Mouse (Mus musculus) c-Kit-positive CD71-positive TER-119-positive erythroid progenitor cells, embryonic 14.5 days (primary cell): ENCODE results near the gene Tcp10a.
"Not testable (repeated sequence)": the region's sequence is repeated elsewhere in the genome, so short reads cannot be mapped to it uniquely, and the experiment has no call there.

ENCODE experiments used
- DNase-seq: peaks from one replicate; pipeline ENCODE4 v3.0.0-alpha.2; 2013; ENCODE audit warnings: low spot score

Gene Tcp10a

DNA sequence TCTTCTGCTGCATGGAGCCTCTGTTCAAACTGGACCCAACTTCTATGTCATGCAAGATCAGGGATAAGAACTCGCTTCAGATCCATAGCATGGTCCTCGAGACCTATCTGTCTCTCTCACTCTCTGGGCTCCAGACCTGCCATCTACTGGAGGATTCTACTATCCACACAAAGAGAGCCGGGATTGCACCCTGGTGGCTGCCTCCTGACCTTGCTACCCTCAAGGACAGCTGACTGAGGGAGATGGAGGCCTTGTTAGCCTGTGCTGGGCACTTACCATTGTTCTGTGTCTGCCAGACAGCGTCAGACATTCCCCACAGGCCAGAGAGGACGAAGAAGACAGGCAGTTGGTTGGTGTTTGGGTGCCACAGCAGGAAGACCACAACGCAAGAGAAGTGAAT, 45.0 kb downstream of the Tcp10a start:
- DNase-seq = not testable (repeated sequence)

DNA sequence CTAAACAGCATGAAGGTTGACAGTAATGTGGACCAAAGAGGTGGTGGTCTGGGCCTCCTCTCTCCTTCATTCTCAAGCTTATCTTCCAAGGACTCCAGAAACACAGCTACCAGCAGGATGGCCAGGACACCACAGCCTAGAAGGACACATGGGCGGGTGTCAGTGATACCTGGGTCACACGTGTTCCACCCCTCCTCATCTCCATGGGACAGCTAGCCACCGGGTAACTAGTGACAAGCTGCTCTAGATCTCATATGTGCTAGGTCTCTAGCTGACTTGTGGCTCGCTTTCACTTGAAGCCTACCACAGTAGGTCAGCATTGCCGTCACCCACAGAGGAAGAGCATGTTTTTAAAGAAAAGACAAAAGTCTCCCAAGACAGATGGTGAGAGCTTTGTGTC, 47.4 kb downstream of the Tcp10a start, which contains the start of gene Gm49630:
Gene Gm49630, minus strand, starts transcription at position 101 of the 400 bp plus-strand sequence.
- DNase-seq = not testable (repeated sequence)

DNA sequence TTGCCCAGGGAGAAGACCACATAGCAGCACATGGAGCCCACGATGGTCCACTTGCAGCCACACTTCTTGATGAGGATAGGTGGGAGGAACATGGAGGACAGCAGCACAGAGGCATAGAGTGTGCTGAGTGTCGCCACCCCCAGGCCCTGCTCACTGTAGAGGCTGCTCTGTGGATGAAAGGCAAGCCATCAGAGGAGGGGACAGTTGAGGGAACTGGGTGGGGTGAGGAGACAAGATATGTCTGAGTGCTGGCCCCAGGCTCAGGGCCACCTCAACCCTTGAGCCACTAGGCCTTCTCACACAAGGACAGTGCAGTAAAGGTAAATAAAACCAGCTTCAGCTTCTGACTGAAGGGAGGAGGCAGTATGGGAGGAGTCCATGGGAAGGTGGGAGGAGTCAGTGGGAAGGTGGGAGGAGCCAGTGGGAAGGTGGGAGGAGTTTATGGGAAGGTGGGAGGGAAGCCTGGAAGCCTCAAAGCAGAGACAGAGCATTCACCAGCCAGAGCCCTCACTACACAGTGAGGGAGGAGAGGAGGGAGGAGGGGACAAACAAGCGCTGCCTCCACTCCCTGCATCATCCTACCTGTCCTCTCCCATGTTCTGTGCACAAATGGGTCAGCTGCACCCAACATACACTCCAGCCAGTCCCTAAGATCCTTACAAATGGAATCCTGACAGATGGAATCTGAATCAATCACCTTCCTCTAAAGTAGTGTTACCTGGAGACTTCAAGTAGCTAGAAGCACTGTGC, 52.7 kb downstream of the Tcp10a start:
- DNase-seq = not testable (repeated sequence)

DNA sequence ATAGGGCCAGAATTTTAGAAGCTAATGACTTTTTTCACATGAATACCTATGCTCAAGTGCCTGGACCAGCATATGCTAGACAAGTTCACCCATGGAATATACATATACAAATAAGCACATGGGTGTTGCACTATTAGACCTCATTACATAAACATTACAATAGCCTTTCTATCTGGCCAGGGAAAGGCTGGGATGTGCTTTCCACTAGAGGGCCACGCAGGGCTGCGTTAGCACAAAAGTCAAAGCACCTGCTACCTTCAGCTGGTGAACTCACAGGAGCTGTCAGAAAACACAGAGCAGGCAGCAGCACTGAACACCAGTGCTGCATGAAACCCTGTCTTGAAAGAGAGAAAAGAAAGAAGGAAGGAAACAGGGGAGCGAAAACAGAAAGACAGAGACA, 53.5 kb downstream of the Tcp10a start:
- not testable (repeated sequence) for DNase-seq

DNA sequence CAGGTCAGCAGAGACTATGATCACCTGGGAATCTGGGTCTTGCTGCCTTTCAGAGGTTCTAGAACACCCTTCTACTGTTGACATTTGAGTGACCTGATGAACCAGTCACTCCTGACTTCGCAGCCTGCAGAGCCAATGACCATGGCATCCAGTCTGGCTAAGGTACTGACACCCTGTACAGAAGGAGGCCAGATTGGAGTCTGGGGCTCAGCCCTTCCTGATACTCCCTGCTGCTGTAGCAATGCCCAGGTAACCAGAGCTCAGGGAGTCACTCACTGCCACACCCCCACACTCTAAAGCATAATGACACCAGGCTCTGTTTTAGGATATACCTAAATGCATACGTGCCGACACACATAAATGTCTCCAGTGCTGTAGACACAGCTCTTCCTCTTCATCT, 58.3 kb downstream of the Tcp10a start:
- DNase-seq = not testable (repeated sequence)

DNA sequence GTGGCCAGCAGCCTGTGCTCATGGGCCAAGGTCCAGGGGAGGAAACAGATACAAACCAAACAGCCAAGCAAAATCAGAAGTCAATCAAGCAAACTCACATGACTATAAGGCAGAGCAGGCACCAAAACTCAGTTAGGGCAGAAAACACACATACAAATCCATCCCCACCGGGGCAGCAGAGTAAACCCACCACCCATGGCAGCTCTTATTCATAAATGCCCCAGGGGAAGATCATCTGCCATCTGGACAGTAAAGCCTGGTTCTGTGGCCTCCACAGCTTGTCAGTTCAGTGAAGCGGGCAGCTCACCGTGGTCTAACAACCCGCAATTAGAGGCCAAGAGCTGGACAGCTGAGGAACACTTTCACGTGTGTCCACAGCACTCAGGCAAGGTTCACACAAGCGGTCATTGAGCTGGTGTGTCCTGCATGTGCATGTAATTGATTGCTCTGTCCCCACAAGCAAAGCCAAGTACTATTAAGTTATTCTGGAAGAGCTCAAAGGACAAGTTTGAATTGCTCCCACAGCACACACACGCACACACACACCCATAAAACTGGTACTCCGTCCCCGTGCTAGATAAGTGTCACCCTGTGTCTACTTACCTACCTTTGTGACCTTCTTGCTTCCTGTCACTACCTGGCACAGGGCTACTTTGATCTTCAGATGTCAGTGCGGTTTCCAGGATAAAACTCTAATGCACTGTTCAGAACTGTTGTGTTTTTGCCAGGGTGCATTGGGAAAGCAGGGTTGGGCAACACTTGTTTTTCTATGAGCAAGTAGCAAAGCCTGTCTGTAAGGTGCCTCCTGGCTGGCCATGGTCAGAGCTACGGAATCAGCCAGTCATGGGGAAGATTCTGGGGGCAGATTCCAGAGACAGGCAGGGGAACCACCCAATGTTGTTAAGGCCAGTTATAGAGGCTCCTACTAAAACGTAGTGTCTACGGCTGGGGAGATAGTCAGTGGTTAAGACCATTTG, 59.0 kb downstream of the Tcp10a start:
- not testable (repeated sequence) for DNase-seq

DNA sequence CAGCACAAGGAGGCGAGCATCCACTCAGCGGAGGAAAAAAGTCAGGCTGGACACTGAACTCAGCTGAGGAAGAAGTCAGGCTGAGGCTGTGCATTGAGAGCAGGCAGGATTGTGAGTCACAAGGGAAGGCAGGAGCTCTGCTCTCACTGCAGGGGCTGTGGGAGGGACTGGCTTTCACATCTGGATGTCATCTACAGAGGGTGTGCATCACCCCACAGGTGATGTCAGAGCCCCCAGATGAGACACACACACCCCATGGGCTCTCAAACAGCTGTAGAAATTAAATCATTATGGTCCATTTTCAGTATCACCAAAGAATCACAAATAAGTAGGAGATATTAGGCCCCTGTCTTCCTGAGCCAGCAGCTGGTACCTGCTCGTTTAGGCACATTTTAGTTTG, 60.9 kb downstream of the Tcp10a start, which contains the start of gene Unc93a2:
Gene Unc93a2, minus strand, starts transcription at position 101 of the 400 bp plus-strand sequence.
- not testable (repeated sequence) for DNase-seq

DNA sequence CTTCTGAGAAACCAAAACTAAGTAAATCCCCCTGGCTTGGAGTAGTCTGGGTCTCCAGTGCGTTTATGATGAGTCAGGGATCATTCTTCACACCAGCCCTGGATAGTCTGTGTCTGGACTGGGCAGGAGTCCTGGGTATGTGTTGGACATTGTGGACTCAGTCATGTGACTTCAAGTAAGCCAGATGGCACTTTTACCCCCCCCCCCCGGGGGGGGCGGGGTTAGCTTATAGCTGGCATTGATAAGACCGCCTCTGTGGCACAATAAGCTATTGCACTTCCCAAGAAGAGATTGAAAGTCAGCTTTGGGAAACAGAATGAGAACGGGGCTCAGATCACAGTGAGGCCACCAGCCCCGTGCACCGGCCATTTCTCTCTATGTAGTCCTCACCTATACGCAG, 61.6 kb downstream of the Tcp10a start:
- not testable (repeated sequence) for DNase-seq

DNA sequence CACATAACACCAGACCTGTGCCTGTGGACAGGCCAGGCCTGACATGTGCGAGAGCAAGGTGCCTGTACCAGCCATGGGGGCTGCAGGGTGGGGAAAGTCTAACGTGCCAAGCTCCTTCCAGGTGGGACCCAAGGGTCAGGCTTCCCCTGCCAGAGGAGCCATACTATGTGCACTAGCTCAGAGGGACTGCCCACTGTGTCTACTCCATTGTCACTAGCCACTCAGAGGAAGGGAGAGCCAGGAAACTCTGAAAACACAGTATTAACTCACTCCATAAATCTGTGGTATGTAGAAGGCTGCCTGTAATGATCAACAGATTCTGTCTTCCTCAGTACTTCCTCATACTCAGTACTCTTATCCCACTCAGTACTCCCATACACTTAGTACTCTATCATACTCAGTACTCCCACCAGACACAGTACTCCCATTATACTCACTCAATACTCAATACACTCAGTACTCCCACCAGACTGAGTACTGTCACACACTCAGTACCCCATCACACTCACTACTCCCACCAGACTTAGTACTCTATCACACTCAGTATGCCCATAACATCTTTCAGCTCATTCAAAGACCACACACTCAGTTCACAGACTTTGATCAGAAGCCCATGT, 64.0 kb downstream of the Tcp10a start:
- DNase-seq = not testable (repeated sequence)

DNA sequence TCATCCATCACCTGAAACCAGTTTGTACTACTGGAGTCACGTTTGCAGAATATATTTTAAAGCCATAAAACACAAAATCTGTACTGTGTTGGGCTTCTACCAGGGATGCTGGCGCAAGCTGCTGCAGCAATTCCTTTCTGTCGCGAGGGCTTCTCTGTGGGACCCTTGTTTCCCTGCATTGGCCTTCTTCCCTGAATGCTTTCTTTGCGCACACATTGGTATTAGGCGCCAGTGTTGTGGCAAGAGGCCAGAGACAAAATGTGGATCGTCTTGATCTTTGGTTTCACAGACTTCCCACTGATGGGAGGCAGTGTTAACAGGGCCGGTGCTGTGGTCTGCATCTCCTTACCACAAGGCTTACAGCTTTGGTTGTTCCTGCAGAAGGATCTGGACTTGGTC, 64.5 kb downstream of the Tcp10a start:
- not testable (repeated sequence) for DNase-seq

DNA sequence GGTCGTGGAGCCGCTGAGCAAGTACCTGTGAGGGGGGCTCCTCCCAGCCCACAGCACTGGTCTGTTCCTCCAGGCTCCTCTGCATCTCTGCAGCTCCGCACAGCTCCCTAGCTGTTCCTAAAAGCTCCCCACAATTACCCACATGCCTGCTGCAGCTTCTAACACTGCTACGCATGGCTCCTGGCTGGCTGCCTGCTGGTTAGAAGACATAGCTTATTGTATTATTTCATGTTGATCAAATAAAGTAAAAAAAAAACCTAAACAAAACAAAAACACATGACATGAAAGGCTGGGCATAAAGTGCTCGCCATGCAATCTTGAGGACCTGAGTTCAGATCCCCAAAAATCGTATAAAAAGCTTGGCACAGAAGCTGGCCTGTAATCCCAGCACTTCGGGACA, 65.5 kb downstream of the Tcp10a start:
- DNase-seq = not testable (repeated sequence)

DNA sequence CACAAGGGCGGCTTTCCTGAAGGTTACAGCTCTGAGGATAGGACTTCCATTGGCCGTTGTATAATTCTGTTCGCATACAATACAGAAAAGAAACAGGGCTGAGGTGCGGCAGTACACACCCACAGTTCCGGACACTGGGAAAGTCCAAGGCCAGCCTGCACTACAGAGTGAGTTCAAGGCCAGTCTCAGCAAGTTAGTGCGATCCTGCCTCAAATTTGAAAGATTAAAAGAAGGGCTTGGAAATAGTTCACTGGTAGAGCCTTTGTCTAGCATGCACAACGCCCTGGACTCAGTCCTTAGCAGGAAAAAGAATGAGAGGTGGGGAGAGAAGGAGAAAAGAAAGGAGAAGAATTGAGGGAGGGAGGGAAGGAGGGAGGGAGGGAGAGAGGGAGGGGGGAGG, 70.7 kb downstream of the Tcp10a start:
- not testable (repeated sequence) for DNase-seq
